Mouse (Mus musculus): ENCODE measurements around the gene Nup188.
A peak's percentile ranks its signal among the peaks of the same experiment; 100 is the strongest.

The Nup188 gene

GRCm38 (mm10) chr2:30287027-30287373 is 803 bp downstream of the Nup188 start:
- peak in 1 of 2 experiments; percentile 17 for DNase-seq

- DNase-seq = no peak
These were observed 13.3 kb downstream of the Nup188 start for GRCm38 (mm10) chr2:30299525-30299924.

GRCm38 (mm10) chr2:30299966-30300365 is 13.8 kb downstream of the Nup188 start:
- no peak for DNase-seq

- no peak for DNase-seq
These were observed 19.9 kb downstream of the Nup188 start for GRCm38 (mm10) chr2:30306087-30306486.

- no peak for DNase-seq
These were observed 23.2 kb downstream of the Nup188 start for GRCm38 (mm10) chr2:30309351-30309750.

GRCm38 (mm10) chr2:30311481-30311880 is 25.3 kb downstream of the Nup188 start:
- no peak for DNase-seq

GRCm38 (mm10) chr2:30316136-30316535 is 29.9 kb downstream of the Nup188 start:
- no peak for DNase-seq

GRCm38 (mm10) chr2:30316955-30317354 is 30.8 kb downstream of the Nup188 start:
- no peak for DNase-seq

- no peak for DNase-seq
These were observed 33.1 kb downstream of the Nup188 start for GRCm38 (mm10) chr2:30319260-30319659.

- no peak for DNase-seq
These were observed 36.9 kb downstream of the Nup188 start for GRCm38 (mm10) chr2:30323111-30323510.

- DNase-seq = no peak
These were observed 39.1 kb downstream of the Nup188 start for GRCm38 (mm10) chr2:30325296-30325695.

- DNase-seq = no peak
These were observed 41.1 kb downstream of the Nup188 start for GRCm38 (mm10) chr2:30327276-30327675.

- no peak for DNase-seq
These were observed 42.6 kb downstream of the Nup188 start for GRCm38 (mm10) chr2:30328791-30329190.

- DNase-seq = no peak
These were observed 49.1 kb downstream of the Nup188 start for GRCm38 (mm10) chr2:30335324-30335723.

GRCm38 (mm10) chr2:30336174-30336915 is 50.1 kb downstream of the Nup188 start:
- DNase-seq = no peak

- no peak for DNase-seq
These were observed 51.0 kb downstream of the Nup188 start for GRCm38 (mm10) chr2:30337179-30337578.

- DNase-seq = no peak
These were observed 55.9 kb downstream of the Nup188 start for GRCm38 (mm10) chr2:30342061-30342460.

- DNase-seq = no peak
These were observed 56.3 kb downstream of the Nup188 start for GRCm38 (mm10) chr2:30342544-30342943.

- no peak for DNase-seq
These were observed 57.5 kb downstream of the Nup188 start for GRCm38 (mm10) chr2:30343601-30344137.

GRCm38 (mm10) chr2:30345971-30346676 is 59.9 kb downstream of the Nup188 start:
- no peak for DNase-seq

GRCm38 (mm10) chr2:30349196-30349595 is 63.0 kb downstream of the Nup188 start:
- no peak for DNase-seq

GRCm38 (mm10) chr2:30351149-30351548 is 65.0 kb downstream of the Nup188 start:
- no peak for DNase-seq

- no peak for DNase-seq
These were observed 69.7 kb downstream of the Nup188 start for GRCm38 (mm10) chr2:30355861-30356260.

GRCm38 (mm10) chr2:30356266-30356665 is 70.1 kb downstream of the Nup188 start:
- DNase-seq = no peak
